Mouse (Mus musculus): Measurements from ENCODE around the gene Sfn.
A peak's percentile ranks its signal among the peaks of the same experiment; 100 is the strongest.
"Not testable (repeated sequence)": the region's sequence is repeated elsewhere in the genome, so short reads cannot be mapped to it uniquely, and the experiment has no call there.

The Sfn gene

DNA sequence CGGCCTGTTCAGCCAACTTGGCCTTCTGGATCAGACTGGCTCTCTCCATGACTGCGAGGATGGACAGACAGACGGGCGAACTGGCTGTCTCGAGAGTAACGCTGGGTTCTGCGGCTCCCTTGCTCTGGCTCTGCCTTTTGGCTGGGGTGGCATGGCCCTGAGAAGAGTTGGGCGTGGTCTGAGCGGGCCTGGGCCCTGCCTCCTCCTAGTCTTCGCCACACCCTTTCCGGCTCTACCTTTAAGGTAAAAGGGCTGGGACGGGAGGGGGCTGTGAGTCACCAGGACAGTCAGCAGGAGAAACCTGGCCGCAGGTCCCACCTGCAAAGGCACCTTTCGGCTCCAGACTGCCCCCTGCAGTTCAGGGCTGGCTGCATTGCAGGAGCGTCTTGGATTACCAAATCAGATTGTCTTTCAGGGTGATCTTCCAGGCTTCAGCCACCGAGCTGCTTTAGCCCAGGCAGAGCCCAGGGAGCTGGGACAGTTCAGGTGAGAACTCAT is at the start of gene Sfn:
Gene Sfn (minus strand): TSS at position 448 of the 498 bp plus-strand sequence.
- peak; percentile 65 for DNase-seq

DNA sequence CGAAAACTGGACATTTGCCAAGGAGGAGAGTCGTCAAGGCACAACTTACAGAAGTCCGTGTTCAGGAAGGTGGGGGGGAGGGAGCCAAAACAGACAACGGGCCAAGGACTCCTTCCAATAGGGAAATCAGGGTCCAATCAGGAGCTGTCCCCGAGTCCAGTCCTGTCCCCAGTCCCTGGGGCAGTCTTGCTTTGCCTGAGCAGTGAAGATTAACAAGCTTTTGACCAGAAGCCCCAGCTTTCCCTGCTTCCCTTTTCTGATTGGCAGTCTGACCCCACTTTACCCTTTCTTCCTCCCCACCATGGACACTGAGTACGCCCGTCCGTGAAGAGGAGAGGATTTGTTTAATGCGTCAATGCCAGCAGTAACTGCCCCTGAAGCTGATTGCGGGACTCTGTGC is 49.5 kb upstream of the Sfn start:
- no peak for DNase-seq

DNA sequence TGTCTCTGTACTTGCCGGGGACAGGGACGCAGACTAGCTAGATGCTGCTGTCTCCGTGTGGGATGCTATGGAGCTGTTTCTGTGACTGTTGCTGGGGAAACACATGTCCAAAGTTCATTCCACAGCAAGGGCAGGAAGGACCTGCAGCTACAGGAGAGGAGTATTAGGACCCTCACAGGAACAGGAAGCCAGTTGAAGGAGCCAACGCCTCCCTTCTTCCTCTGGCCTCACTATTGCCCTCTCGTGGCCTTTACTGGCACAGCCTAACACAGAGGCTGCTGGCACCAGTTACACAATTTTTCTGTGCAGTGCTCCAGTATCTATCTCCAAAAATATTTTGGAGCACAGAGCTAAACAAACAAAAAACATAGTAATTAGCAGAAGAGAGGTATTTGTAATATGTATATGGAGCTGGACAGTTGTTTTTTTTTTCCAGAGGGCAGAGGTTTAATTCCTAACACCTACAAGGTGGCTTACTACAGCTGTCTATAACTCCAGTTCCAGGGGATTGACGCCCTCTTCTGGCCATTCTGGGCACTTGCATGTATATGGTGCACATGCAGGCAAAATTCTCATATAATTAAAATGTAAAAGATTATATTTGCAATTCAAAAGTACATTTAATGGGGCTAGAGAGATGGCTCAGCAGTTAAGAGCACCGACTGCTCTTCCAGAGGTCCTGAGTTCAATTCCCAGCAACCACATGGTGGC is 48.2 kb upstream of the Sfn start, which contains the start of gene Zdhhc18:
Gene Zdhhc18 (minus strand): TSS at position 166 of the 711 bp plus-strand sequence.
- DNase-seq = peak; percentile 81

DNA sequence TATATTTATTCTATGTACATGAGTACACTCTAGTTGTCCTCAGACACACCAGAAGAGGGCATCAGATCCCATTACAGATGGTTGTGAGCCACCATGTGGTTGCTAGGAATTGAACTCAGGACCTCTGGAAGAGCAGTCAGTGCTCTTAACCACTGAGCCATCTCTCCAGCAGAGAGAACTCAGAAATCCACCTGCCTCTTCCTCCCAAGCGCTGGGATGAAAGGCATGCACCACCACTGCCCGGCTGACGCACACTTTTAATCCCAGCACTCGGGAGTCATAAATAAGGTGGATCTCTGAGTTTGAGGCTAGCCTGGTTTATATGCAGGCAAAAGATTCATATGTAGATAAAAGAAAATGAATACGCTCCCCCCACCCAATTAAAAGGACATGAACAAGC is 47.5 kb upstream of the Sfn start:
- DNase-seq = not testable (repeated sequence)

DNA sequence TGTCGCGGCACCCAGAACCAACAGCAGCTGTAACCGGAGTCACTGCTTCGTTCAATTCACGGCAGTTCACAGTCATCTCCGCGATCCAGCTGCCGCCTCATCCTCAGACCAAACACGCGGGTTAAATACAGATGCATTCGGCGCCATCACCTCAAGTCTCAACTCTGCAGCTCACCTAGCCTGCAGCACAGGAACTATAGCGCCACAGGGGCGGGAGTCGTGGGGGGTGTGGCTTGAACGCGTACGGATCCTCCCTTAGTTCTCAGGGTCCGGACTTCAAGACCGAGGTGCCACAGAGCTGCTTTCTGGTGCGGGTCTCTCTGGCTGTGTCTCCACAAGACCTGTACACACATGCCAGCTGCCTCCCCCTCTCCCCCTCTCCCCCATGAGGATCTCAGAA is 43.7 kb upstream of the Sfn start:
- DNase-seq = no peak

DNA sequence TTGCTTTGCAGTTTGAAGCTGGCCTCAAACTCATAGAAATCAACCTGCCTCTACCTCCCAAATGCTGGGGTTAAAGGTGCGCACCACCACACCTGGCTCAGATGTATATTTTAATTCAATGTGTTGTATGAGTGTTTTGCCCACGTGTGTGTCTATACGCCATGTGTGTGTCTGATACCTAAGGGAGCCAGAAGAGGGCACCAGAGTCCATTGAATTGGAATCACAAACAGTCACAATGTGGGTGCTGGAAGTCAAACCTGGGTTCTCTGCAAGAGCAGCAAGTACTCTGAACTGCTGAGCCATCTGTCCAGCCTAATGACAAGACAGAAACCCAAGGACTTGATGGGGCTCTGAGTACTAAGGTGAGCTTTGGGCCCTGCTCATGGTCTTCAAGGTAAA is 43.2 kb upstream of the Sfn start:
- DNase-seq = no peak

DNA sequence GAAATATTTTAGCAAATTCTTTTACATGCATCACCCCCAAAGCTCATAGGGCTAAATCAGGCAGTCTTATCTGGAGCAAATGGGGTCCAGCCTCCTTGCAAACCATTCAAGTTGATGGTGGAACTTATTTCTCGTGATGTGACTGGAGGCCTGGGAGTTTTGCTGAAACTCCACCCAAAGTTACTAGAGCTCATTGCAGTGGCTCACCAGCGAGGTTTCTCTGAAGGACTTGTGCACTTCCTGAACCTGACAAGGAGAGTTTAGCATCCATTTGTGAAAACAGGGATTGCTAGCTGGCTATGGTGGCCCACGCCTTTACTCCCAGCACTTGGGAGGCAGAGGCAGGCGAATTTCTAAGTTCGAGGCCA is 32.1 kb upstream of the Sfn start:
- no peak for DNase-seq

DNA sequence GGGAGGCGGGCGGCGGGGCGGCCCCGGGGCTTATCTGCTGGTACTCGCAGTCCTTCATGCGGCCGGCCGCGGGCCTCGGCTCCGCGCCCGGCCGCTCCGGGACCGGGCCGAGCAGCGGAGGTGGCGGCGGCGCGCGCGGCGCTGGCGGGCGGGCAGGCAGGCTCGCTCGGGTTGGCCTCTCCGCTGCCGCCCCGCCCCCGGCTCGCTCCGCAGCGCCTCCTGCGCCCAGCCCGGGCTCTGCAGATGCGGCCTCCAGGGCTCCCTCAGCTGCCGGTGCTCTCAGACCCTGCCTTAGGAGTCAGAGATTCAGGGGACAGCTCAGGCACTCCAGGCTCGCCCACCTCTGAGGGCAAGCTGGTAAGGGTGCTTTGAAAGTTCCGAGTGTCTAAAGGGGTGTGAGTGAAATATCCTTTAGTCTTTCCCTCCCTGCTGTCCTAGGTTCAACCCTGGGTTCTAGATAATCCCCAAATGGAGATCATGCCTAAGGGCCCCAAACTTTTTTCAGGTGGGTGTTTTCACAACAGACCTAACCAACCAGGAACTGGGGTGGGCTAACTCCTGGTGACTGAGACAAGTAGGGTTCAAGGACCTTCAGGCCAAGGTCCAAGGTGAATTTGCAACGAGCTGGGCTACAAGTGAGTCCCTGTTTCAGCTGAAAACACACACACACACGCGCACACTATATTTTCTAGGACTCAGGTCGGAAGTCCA is 31.5 kb upstream of the Sfn start:
- DNase-seq = peak; percentile 87

DNA sequence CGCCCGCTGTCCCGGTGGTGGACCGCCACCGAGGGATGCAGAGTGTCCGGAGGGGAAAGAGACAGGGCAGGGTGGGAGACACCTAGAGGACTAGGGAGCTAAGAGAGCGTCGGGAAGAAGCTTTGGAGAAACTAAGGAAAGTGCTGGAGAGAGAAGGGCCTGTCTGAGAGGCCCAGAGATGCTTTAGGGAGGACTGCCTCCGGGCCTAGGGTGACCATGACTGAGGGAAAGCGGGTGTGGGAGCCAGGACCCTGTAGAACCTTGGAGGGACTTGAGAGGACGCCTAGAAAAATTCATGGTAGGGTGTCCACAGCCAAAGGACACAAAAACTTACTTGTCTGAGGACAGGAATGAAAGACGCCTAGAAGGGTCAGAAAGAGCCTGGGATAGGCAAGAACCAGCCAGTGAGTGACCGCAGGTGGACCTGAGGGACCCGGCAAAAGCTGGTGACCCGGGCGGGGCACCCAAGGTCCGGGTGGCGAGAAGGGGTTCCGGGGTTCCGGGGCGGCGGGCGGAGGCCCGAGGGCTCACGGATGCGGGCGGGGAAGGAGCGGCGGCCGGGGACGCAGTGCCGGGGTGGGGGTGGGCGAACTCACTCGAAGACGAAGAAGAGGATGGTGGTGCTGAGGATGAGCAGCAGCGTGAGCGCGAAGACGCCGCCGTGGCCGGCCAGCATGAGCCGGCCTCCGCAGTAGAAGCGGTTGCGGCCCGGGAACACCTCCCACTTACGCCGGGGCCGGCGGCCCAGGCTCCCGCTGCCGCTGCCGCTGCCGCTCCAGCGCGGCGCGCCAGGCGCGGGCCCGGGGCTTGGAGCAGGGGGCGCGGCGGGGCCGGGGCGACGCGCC is 30.7 kb upstream of the Sfn start:
- no peak for DNase-seq

DNA sequence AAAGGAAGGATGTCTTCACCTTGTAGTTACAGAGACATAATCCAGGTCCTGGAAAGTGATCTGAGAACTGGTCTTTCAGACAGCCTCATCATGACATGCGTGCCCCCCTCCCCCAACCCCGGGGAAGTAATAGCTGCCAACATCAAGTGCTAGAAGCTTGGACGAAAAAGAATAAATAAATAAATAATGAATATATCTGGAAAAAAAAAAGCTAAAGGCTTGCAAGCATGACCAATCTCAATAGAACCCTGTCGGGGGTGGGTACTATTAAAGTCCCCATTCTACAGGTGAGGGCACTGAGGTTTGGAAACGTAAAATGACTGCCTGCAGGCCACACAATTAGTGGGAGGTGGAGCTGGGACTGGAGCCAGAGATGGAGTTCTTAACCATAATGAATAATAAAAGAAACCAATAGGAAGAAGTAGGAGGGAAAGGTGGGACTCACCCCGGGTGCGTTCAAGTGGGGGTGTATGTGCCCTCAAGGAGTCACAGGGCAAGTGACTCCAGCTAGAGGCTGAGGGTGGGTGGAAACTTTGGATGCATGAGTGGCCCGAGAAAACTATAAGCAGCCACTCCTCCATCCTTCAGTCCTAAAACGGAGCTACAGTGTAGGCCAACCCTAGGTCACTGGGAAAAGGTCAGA is 29.9 kb upstream of the Sfn start:
- no peak for DNase-seq

DNA sequence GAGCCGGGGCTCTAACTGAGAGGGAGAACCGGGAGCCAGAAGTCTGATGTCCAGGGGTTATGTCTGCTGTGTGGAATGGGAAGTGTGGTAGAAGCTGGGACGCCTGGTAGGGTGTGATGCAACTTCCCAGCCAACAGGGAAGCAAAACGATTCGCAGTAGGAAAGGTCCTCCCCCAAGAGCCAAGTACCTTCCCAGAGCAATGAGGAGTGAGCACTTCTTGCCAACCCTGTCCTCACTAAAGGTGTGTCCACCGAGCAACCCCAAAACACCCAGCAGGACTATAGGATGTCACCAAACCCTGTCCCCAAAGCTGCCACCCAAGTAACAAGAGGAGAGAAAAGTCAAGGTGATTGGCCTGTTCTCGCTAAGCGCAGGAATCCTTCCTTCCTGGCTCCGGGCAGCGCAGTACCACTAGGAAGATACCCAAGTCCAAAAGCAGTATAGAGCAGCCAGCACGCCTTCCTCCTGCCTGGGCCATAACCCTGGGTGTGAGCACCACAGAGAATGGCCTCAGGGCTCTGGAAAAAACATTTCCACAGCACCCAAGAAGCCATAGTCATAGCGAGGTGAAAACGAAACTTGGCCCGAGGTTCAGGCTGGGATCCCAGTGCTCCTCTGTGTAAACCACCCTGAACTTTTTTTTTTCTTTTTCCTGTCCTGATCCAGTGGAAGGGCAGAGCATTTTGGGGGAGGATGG is 29.3 kb upstream of the Sfn start:
- DNase-seq = no peak

DNA sequence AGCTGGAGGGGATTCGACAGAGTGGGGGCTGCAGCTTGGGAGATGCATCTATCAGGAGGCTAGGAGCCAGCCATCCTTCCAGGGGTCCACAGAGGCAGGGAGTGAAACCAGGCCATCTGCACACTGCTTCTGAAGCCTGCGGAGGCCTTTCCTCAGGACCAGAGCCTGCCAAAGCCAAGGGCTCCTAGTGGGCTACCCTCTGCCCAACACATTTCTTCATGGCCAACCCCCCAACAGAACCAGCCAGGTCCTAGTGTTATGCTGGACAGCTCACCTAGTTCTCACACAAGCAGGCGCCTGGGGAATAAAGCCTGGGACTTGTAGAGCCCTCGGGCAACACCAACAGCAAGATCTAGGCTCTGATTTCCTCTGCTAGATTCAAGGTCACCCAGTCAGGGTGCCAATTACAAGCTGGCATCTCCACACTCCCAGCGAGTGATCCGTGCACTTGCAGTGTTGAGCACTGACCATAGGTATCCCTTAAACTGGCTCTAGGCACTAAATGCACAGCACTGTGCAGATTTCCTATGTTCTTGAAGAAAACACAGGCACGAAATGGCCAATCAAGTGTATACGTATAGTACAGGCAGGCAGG is 28.5 kb upstream of the Sfn start:
- DNase-seq = no peak

DNA sequence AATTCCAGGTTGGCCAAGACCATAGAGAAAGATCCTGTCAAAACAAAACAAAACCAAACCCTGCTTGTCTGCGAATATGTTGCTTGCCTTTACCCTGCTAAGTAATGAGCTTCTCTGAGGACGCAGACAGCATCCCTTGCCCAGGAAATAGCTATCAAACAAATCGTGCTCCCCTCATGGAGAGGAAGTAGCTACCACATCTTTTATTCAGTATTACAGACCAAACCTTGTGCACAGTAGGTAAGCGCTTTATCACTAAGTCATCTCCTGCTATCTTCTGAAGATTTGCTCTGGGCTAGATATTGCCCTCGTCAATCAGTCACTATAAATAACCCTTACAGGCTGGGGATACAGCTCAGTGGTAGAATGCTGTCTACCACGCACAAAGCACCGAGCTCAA is 27.2 kb upstream of the Sfn start:
- DNase-seq = no peak

DNA sequence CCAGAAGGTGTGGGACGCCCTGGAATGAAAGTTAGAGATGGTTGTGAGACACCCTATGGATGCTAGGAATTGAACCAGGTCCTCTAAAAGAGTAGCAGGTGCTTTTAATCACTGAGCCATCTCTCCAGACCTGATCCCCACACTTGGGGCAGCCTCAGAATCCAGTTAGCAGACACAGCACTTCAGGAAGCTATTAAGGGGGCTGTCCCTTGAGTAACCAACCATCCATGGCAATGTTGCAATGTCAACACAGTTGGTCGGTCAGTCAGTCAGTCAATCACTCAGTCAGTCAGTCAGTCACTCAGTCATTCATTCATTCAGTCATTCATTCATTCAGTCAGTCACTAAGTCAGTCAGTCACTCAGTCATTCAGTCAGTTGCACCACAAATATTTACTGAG is 26.5 kb upstream of the Sfn start:
- no peak for DNase-seq

DNA sequence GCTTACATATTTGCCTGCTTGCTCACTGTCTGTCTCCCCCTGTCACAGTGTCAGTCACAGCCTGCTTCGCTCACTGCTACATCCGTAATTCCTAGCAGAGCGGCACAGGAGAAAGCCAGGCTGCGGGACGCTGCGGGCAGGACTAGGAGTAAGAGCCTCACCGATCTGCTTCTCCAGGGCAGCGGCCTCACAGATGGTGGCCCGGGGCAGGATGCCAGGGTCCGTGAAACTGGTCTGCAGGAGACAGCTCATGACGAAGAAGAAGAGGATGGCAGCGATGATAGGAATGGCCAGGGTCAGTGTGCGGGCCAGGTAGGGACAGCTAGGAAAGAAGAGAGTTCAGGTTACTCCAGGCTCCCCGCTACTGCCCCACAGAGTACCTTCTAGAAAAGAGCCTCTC is 25.1 kb upstream of the Sfn start:
- DNase-seq = no peak

DNA sequence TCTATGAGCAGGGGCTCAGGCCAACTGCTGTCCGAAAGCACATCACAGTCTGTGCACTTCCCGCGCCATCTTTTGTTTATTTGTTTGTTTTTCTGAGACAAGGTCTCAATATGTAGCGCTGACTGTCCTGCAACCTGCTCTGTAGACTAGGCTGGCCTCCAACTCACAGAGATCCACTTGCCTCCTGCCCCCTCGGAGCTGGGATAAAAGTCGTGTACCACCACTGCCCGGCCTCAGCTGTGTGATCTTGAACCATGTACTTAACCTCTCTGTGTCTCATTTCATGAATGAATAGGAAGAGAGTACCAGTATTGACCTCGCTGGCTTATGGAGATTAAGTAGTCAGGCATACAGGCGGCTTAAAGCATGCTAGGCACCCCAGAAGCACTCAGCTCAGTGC is 24.7 kb upstream of the Sfn start:
- DNase-seq = no peak

DNA sequence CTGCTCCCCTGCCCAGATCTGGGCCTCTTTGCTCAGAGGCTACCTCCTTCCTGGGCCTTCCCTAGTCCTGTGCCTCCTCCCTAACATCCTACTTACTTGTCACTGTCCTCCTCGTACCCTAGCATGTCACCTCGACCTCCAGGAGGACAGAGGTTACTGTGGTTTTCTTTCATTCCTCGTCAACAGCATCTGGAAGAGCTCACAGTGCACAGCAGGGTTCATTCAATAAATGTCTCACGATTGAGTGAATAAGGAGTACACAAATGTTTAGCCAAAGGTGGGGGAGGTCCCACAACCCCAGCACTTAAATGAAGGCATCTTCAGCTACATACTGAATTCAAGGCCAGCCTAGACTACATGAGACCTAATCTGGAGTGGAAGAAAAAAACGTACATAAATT is 24.3 kb upstream of the Sfn start:
- no peak for DNase-seq

DNA sequence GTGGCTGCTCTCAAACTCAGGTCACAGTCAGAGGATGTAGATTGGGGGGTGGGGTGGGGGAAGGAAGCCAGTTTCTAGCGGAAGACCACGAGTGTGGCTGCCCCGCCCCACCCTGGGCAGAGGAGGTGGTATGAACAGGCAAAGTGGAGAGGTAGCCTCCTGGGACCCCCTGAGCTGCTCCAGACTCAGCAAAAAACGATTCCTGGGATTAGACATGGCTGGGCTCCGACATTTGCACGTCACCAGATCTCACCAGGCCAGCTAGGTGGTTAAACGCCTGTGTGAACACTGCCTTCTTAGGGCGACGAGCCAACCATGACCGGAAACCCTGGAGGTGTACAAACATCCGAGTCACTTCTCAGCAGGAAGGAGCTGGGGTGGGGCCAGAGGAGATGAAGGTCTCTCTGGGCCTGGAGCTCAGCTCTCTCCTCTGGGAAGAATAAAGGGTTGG is 23.7 kb upstream of the Sfn start:
- DNase-seq = peak; percentile 39

DNA sequence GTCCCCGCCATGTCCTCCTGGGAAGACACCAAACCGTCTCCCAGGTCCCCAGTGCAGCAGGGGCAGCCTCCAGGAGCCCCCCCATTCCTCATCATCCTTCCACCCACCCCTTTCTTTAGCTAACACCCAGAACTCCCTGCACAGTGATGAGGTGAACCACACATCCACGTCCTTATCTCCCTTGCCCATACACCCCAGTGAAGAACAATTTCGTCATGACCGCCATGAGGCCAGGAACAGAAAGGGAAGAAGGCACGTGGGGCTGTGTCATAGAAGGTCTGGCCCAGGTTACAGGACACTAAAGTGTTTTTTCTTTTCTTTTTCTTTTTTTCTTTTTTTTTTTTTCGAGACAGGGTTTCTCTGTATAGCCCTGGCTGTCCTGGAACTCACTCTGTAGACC is 22.9 kb upstream of the Sfn start:
- peak; percentile 49 for DNase-seq

DNA sequence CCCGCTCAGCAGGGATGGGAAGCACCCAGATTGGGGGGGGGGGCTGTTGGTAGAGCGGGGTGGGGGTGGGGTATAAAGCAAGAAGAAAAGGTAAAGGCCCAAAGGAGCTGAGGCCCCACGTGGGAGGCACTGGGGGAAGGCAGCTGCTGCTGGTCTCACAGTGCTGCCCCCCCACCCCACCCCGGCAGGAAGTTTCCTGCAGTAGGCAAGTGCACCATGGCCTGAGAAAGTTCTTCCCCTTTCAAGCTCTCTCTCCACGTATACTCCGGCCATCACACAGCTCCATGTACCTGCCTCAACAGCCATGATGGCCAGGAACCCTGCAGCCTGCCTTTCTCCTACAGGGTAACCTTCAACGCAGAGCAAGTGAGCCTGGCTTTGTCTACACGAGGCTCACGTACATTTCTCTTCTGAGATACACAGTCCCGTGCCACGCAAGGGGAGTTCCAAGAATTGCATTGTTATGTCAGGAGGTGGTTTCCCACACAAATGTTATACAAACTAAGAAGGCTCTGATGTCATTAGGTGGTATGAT is 20.3 kb upstream of the Sfn start:
- DNase-seq = no peak

DNA sequence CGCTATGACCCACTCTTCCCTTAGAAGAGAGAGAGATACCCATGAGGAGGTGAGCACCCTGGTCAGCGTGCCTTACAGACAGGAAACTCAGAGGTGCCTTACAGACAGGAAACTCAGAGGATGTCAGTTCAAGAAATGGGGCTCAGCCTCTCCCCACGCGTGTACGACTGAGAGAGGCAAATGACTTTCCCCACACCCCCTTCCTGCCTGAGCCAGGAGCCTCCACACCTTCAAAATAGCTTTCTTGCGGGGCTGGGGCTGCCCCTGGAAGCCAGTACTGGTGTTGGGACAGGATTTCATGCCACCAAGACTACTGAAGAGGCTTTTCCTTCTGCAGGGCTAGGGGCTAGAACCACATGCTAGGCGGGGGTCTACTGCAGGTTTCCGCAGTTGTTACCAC is 18.7 kb upstream of the Sfn start:
- DNase-seq = no peak

Data from liver (tissue).